Mouse (Mus musculus) left cerebral cortex, adult 11 months (tissue): ENCODE results near the gene Zfp358.

Source experiments
- DNase-seq: peaks from one replicate; pipeline ENCODE4 v3.0.0; 2022; ENCODE audit warnings: low spot score

The Zfp358 gene

DNA sequence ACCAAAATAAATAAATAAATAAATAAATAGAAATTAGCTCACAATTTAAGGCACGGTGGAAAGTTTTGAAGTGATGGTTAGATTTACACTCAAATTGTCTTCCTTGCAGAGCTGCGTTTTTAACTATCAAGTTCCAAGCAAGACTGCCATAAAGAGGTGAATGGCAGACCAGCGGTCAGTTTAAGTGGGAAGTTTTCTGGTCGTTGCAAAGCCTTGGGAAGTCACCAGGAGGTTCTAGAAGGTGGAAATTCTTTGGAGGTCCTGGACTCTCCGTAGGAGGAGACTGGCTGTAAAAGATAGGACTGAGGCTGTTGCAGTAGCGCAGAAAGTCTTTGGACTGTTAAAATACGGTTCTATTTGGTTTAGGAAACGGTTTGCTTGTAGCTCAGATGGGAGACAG, 6.8 kb downstream of the Zfp358 start:
- DNase-seq: no peak

DNA sequence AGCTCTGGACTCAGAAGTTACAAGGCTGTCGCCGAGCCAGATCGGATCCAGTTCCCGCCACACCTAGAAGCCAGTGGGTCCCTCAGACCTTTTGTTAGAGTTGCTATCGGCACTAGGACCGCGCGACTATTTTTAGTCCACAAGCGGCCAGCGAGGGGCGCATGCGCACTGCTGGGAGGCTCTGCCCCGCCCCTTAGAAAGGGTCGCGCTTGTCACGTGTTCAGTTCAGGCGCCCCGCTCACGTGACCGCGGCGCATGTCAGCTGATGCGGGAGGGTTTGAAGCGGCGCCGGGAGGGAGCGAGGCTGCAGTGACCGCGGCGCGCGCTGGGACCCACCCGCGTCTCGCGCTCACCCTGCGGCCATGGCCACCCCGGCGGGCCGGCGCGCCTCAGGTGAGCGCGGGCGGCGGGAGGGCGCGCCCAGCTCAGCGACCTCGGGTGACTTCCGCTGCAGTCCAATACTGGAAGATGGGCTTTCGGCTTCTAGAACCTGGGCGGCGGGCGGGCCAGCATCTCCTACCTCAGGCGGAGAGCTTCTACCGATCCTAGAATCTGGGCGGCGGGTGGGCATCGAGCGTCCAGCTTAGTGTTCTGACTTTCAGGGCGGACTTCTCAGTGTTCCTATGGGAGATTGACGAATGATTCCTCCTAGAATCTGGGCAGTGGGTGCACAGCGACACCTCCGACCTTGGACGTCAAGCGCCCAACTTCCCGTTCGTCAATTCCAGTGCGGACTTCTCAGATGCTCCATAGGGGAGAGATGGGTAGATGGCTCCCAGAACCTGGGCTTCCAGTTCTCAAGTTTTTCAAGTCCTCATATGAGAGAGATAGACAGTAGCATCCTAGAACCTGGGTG, 7.5 kb downstream of the Zfp358 start, which contains the start of gene Mcoln1:
Gene Mcoln1 (plus strand): TSS at position 223 of the 856 bp plus-strand sequence.
- peak; percentile 97 for DNase-seq

DNA sequence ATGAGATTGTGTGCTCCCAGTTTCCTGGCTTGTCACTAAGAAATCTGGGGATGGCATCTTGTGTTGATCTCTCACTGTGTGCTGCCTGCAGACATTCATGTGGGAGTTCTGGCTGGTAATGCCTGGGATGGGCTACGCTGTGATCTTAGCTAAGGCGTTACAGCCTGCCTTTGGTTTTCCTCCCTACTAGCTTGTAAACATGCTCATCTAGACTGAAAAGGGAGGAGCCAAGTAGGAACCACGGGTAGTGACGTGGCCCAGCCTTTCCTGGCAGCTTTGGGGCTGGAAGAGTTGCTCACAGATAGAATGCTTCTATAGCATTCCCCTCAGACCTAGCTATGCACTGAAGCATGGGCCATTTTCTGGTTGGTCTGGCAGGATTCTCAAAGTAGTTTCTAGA, 9.3 kb downstream of the Zfp358 start:
- no peak for DNase-seq

DNA sequence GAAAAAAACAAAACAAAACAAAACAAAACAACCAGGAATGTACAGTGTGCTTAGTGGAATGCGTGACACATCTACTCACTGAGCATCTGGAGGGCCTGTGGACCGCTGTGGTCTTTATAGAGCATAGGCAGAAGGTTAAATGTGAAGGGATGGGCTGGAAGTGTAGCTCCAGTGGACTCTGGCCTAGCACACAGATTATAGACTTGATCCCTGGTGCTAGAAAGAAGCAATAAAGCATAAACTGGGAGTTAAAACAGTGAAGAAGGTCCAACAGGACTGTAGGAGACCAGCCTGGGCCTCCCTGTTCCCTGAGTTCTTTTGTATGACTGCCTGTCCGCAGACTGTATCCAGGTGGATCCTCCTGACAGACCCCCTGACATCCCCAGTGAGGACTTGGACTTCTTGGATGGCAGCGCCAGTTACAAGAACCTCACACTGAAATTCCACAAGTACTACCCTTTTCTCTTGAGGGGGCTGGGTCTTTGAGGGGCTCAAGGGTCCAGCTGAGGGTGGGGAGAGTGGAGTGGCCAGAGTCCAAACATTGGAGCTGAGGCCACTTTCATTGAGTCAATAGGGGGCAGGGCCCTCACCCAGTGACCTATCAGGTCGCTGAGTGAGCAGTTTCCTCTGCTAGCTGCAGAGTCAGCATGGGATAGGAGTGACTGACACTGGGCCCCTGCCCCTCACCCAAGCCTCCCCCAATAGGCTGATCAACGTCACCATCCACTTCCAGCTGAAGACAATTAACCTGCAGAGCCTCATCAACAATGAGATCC, 15.2 kb downstream of the Zfp358 start:
- DNase-seq: no peak

DNA sequence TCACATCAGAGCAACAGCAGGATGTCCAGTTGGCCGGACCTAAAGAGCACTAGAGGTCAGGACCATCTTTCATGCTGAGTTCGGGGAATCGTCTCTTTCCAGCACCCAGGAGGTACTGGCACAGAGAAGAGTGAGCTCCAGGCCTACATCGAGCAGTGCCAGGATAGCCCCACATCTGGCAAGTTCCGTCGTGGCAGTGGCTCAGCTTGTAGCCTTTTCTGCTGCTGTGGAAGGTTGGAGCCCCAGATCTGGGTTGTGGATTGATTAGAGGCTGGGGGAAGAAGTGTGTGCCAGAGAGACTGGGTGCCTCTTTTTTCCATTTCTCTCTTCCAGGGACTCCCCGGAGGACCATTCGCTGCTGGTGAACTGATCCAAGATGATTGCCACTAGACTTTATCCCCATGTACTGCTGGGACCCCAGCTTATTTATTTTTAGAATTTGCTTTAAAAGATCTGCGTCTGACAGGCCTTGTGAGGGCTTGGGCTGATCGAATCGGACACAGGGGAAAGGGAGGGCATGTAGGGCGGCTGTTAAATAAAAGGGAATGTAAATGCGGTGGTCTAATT, 21.8 kb downstream of the Zfp358 start:
- no peak for DNase-seq

DNA sequence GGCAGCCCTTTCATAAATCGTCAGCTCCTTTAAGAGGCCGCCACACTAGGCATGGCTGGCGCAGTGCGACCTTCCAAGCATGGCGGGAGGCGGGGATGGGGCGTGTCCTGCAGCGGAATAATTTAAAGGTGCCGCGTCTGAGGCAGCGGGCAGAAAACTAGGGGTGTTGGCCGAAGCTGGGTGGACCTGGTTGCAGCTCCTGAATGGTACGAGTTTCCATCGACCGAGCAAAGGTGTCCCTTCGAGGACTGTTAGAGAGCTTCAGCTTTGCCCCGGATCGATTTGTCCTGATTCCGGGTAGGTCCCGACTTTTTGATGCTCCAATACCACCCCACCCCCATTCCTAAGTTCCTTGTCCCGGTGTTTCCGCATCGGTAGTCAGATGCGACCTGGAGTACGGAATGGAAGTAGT, 22.3 kb downstream of the Zfp358 start, which contains the start of gene Pnpla6:
Gene Pnpla6 (plus strand): TSS at position 125 of the 412 bp plus-strand sequence.
- peak; percentile 84 for DNase-seq

DNA sequence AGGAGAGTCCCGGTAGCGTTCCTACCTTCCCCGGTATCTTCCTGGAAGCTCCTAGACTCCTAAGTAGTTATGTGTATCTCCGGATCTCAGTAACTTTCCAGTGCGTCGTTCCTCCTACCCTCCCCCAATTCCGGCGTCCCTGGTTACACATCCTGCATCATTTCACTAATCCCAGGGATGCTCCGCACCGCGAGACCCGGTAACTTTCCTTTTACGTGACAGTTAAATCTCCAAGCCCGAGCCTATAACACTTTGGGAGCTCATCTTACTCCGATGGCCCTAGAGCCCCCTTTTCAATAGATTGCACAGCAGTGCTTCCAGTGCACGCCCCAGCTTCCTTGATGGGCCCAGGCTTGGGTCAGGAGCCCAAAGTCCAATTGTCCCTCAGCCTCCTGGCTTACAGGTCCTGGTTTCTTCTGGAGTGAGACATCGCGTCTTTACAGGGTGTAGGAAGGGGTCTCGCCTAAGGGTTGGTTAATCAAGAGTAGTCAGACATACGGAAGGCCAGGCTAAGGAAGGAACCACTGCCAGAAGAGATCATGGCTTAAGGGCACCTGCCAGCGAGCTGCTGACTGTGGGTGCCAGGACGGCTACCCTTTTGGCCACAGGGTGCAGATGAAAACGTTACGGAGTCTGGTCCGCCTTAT, 23.0 kb downstream of the Zfp358 start:
- DNase-seq: no peak

DNA sequence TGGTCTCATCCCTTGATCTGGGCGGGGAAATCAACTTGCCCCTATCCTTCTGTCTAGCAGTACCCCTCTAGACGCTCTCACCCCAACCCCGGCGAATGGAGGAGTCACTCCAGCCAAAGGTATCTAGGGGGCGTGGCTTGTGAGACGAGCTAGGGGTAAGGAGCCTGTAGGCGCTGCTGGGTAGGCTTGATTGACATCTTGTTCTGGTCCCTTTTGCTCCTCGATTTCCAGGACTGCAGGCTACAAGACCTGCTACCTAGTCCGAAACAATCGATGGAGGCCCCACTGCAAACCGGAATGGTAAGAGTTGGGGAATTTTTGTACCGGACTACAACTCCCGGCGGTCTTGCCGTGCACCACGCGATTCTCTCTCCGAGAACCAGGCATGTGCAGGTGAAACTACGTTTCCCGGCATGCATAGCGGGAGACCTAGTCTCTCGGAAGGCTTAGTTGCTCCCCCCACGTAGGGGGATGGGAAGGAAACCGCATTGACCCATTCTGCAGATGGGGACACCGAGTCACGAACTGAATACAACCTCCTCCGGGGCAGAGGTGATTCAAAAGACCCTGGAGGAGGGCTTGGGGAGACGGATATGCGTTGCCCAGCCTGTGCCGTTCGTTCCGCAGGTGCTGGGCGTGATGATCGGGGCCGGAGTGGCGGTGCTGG, 23.6 kb downstream of the Zfp358 start:
- DNase-seq: peak; percentile 94

DNA sequence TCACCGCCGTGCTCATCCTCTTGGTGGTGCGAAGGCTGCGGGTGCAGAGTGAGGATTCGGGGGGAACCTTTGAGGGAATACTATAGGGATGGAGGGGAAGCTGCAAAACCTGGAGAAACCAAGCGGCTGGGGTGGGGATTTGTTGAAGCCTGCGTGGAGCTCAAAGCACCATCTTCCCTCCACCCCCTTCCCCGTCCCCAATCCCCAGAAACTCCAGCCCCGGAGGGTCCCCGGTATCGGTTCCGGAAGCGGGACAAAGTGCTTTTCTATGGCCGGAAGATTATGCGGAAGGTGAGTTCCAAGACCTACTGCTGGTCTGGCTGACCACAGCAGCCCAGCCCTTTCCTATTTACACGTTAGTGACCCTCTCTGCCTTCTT, 24.2 kb downstream of the Zfp358 start:
- no peak for DNase-seq

DNA sequence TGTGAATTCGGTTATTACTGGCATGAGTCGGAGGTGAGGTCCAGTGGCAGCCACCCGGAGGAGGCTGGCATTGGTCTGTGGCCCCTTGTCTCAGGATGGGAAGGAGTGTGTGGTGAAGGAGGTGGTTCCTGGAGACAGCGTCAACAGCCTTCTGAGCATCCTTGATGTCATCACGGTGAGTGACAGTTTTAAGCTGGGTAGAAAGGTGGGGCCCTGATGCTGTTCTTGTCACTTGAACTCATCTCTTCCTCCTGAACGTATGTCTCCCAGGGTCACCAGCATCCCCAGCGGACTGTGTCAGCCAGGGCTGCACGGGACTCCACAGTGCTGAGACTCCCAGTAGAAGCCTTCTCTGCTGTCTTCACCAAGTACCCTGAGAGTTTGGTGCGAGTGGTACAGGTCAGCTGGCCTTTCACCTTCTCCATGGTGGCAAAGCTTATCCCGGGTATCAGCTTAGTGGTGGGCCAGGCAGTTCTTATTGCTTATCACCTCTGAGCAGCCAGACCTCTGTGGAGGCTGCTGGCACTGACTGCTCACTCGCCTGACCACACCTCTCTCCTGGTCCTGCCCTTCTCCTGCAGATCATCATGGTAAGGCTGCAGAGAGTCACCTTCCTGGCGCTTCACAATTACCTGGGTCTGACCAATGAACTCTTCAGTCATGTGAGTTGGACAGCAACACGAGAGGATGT, 29.2 kb downstream of the Zfp358 start:
- DNase-seq: no peak

DNA sequence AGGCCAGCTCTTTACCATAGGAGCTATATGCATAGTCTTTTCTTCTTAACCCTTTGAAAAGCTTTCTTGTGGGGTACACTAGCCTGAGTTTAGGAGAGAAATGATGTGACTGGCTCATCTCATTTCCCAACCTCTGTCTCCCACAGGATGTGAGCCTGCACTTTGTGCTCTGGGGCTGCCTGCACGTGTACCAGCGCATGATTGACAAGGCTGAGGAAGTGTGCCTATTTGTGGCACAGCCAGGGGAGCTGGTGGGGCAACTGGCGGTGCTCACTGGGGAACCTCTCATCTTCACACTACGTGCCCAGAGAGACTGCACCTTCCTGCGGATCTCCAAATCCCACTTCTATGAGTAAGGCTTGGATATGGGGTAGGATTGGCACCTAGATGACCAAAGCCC, 37.9 kb downstream of the Zfp358 start:
- no peak for DNase-seq

DNA sequence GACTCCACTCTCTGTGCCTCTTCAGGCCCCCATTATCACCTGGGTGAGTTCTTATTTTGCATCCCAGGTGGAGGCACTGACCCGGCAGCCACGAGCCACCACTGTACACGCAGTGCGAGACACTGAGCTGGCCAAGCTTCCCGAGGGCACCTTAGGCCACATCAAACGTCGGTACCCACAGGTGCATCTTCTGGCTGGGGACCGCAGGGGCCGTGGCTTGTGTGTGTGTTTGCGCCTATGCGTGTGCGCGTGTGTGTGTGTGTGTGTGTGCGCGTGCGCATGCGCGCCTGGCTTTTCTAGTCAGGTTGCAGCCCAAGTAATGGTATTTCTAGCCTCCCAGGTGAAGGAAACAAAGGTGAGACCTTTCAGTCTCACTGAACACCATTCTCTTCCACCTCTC, 39.0 kb downstream of the Zfp358 start:
- no peak for DNase-seq

DNA sequence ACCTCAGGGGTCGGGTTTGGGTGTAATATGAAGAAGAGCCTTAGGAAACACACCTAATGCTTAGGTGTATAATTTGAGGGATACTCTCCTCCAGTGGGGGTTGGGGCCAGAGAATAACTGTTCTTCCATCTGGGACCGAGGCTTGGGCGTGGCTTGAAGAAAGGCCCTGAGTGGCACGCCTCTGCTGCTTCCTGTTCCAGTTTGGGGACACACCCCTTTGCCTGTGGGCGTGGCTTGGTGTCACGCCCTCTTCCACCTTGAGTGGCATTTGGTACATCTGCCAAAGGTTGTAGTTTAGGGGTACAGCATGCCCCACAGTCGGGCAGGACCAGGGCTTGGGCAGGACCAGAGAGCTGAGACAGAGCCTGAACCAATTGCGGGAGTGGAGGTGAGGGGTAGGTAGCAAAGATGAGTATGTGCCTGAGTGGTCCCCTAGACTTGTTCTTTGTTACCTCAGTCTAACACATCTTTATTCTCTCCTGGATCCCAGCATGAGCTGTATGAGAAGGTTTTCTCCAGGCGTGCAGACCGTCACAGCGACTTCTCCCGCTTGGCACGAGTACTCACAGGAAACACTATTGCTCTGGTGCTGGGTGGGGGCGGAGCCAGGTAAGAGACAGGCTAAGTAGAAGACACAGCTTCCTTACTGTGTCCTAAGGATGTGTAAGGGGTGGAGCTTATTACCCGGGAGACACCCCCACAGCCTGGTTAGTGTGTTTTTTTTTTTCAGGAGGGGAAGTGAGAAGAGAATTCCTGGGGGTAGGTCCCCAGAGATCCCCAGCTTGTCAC, 43.3 kb downstream of the Zfp358 start:
- DNase-seq: no peak

DNA sequence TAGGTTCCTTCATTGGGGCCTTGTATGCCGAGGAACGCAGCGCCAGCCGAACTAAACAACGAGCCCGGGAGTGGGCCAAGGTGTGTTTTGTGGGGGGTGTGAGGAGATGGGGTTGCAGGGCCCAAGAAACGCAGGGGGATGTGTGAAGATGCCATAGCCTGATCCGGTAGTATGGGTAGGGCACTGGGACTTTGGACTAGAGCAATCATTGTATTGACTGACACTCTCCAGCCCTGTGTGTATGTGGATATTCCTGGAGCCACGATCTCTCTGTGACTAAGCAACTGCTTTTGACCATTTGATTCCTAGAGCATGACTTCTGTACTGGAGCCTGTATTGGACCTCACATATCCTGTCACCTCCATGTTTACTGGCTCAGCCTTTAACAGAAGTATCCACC, 44.0 kb downstream of the Zfp358 start:
- no peak for DNase-seq

DNA sequence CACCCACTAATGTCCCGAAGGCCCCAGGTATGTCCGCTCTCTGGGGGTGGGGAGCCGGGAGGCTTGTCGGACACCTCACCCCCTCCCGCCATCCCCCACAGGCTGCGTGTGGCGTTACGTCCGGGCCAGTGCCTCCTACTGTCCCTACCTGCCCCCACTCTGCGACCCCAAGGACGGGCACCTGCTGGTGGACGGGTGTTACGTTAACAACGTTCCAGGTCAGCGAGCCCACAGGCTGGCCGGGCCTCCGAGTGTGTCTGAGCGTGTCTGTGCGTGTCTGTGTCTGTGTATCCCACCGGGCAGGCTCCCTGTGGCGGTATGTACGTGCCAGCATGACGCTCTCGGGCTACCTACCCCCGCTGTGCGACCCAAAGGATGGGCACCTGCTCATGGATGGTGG, 44.7 kb downstream of the Zfp358 start:
- no peak for DNase-seq

DNA sequence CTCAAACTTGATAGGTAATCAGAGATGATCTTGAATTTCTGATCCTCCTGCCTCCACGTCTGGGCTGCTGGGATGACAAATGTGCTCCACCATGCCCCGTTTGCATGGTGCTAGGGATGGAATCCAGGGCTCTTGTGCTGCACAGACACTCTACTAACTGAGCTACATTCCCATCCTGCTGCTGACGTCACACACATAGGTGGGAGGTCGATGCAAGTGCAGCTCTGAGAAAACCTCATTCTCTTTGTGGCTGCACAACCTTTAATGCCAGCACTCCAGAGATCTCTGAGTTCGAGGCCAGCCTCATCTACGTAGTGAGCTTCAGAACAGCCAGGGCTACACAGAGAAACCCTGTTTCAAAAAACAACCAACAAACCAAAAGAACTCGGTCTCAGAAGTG, 46.2 kb downstream of the Zfp358 start:
- DNase-seq: no peak

DNA sequence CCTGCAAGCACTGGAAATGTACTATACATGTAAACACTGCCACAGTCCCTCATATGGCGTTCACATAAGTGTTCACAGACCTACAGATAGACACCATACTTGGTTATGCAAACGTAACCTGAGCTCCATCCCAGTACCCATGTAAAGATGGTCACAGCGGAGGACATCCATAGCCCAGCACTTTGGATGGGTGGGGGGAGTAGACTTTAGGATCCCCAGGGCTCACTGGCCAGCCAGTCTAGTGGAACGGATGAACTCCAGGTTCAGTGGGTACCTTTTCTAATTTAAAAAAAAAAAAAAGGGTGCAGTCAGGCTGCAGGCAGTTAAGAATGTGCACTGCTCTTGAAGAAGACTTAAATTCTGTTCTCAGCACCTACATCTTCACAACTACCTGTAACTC, 47.1 kb downstream of the Zfp358 start:
- no peak for DNase-seq

DNA sequence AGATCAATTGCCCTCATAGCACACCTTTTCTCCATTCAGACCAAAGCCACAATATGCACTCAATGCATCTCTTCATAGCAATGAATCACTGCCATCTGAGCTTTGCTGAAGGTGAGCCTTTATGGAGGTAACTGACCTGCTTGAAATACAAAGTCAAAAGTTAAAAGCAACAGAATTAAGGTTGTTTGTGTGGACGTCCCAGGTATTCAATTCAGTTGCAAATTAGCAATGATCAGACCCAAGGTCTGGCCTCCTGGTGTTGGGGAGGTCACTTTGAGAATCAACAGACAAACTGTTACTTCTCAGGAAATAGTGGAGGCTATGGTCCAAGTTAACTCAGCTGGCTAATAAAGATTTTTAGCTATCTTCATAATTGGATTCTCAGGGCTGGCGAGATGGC, 53.6 kb downstream of the Zfp358 start:
- DNase-seq: no peak
